Mouse (Mus musculus) retina, adult 2 months (tissue): ENCODE results near the gene Rpl9.

Experiments
- DNase-seq: peaks from one replicate; pipeline ENCODE4 v3.0.0-alpha.2; 2012; ENCODE audit warnings: low read depth, low spot score

The Rpl9 gene

GRCm38 (mm10) chr5:65390648-65391644, at the start of gene Rpl9, which contains the start of gene Lias:
Gene Rpl9, minus strand, starts transcription at chr5:65391444.
Gene Lias, plus strand, starts transcription at chr5:65391497.
- peak; percentile 96 for DNase-seq

- DNase-seq = no peak
These were observed 46.8 kb upstream of the Rpl9 start for GRCm38 (mm10) chr5:65438041-65438440.

GRCm38 (mm10) chr5:65435806-65436561, 44.7 kb upstream of the Rpl9 start, which contains the start of gene Ugdh:
Gene Ugdh, minus strand, starts transcription at chr5:65435949.
- peak; percentile 81 for DNase-seq

- DNase-seq = no peak
These were observed 44.1 kb upstream of the Rpl9 start for GRCm38 (mm10) chr5:65435363-65435805.

DNA sequence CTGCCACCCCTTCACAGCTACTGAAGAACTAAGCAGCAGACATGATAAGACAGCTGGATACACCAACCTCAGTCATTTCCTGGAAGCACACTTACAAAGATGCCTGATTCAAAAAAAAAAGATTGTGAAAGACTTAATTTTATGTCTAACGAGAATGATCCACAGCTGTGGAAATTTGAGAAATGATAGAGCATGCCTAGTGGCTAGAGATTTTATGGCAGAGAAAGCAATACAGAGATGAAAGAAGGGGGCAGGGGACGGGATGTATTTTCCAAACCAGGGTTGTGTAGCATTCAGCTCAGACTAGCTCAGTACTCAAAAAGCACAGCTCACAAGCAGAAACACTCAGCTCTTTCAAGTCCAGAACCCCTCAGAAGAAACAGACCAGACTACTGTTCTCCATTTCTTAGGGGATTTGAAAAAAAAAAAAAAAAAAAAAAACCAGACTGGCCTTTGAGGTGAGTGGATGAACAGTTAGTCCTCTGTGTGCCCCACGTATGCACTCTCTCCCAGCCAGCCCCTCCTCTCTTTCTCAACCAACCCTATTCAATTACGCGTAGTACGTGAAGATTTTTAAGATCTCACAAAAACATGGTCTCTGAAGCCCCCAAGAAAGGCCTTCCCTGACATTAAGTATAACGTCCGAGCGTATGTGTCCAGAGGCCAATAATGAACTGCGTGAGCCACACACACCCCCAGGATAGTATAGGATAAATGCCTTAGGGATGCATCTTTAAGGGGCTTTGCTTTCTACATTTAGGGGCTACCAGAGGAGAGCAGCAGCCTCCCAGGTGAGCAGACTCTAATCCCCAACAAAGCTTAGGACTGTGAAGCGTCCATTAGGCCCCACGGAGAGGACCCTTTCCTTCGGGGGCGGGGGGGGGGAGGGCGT, 43.5 kb upstream of the Rpl9 start:
- DNase-seq = no peak

GRCm38 (mm10) chr5:65429441-65429840, 38.2 kb upstream of the Rpl9 start:
- DNase-seq = no peak

DNA sequence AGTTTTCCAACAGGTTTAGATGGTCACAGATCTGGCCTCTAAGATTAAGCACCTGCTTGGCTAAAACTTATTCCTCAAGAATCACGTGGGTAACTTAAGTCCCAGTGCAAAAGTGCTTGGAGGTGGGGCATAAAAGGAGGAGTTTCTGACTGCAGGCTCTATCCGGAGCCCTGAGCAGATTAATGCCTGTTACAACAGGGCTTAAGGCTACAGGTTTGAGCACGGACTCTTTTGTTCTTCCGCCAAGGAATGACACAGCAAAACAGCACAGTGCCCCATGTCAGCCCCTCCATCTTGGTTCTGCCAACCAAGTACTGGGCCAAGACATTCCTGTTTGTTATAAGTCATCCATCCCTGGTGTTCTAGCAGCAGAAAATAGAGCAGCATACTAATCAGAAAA, 37.1 kb upstream of the Rpl9 start:
- no peak for DNase-seq

DNA sequence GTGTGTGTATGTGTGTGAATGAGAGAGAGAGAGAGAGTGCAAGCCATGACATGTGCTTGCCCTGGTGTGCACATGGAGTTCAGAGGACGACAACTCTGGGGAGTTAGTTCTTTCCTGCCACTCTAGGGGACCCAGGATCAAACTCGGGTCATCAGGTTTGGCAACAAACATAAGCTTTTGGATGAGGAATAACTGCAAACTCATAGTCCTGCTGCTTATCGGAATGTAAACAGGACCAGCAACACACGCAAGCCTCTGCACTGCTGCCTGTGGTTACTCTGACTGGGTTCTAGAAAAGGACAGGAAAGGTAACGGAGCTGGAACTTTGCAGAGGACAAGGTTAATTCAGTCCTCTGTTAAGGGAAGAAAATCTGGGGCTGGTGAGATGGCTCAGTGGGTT, 34.0 kb upstream of the Rpl9 start:
- no peak for DNase-seq

DNA sequence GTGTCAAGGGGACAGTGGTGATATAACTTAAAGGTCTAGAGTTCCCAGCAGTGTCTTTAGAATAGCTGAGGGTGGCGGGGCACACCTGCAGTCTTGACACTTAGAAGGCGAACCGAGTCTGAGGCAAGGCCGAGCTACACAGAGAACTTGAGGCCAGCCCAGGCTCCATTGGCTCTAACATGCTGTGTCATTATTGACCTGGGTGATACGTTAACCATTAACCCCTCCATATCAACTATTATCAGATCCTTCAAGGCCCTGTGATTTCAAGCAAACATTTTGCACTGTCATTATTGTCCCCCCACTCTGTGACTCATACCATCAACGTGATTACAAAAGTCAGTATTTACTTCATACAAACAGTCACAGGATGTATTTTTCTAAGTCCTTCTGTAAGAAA, 33.0 kb upstream of the Rpl9 start:
- DNase-seq = no peak

GRCm38 (mm10) chr5:65422803-65423202, 31.6 kb upstream of the Rpl9 start:
- DNase-seq = no peak

- no peak for DNase-seq
These were observed 29.6 kb upstream of the Rpl9 start for GRCm38 (mm10) chr5:65420822-65421221.

DNA sequence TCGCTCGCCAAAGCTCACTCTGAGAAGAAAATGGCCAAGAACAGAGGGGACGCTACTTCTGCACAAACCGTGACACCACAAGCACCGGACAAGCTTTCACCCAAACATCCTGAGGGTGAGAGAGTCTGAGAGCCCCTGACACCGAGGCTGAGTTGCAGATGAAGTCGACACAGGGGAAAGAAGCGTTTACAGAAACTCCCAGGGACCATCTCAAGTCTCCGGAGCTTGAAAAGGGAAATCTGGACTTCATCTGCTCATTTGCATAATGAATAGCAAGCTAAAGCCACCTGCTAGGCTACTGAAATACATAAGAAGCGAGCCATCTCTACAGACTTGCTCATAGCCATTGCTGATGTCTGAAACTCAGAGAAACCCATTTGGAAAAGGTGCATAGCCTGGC, 27.9 kb upstream of the Rpl9 start:
- no peak for DNase-seq

DNA sequence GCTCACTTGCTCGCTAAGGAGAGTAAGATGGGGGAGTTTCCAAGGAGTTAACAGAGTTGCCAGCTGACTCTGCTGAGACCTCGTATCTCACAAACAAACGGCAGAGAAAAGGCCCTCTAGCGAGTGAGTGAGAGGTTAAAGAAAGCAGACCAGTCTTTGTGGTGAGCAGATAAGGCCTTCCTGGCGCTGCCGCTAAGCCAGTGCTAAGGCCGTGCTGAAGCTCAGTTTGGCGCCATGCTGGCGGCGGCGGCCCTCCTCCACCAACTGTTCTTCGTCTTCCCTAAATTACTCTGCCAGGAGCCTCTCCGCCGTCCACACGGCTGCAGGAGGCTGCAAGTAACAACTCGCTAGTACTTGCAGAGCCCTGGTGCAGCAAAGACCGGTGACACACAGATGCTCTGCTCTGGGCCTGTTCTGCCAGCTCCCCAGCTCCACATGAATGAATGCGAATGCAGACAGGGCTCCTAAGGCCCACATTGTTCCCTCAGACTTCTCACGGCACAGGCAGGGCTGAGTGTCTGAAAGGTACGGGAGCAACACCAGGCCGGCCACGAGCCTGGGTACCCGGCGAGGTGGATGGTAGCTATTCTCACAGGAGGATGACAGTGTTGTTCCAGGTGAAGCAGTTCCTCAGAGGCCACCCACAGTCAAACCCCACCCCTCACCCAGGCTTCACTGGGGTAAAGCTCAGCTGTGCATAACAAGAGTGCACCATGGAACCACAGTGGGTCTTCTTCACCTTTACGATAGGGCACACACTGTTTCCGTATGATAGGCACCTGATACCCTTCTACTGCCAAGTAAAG, 24.6 kb upstream of the Rpl9 start:
- DNase-seq = no peak

GRCm38 (mm10) chr5:65407989-65408388, 16.7 kb upstream of the Rpl9 start:
- DNase-seq = no peak

GRCm38 (mm10) chr5:65401251-65401994, 10.2 kb upstream of the Rpl9 start:
- peak; percentile 60 for DNase-seq

DNA sequence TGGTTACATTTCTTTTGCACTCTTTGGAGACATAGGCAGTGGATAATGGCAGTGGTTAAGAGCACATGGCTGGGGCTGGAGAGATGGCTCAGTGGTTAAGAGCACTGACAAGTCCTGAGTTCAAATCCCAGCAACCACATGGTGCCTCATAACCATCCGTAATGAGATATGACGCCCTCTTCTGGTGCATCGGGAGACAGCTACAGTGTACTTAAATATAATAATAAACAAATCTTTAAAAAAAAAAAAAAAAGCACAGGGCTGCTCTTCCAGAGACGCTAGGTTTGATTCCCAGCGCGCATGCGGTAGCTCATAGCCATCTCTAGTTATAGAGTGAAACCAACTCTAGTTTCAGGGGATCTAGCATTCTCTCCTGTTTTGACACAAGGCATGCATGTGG, 3.2 kb upstream of the Rpl9 start:
- no peak for DNase-seq

- DNase-seq = no peak
These were observed 509 bp upstream of the Rpl9 start for GRCm38 (mm10) chr5:65391753-65392152.

DNA sequence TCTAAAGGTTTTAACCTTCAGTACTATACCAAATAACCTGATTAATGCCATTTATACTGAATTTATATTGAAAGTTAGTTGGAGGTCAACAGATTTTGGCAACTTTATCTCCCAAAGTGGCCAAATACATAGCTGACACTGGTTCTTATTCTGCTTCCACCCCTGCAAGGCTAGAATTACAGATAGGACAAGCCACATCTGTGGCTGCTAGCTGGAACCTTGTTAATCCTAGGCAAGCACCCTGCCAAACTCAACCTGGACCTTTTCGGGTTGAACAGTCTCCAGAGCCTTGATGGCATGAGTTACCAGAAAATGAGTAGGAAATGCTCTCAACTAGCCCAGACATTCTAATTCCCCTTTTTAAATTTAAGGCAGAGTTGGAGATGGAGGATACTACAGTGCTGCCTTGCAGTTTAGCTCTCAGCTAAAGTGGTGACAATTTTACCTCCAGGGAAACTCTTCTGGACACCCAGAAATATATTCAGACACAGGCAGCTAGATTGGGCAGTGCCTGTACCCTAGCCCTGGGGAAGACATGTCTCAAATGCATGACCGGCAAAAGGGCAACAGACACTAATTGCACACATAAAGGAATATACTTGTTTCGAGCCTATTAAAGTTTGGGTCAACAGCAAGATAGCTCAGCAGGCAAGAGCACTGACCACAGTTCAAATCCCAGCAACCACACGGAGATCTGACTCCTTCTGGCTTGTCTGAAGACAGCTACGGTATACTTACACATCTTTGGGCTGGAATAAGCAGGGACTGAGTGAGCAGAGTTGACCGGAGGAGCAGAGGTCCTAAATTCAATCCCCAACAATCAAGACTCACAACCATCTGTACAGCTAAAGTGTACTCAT, 4.0 kb downstream of the Rpl9 start:
- no peak for DNase-seq

DNA sequence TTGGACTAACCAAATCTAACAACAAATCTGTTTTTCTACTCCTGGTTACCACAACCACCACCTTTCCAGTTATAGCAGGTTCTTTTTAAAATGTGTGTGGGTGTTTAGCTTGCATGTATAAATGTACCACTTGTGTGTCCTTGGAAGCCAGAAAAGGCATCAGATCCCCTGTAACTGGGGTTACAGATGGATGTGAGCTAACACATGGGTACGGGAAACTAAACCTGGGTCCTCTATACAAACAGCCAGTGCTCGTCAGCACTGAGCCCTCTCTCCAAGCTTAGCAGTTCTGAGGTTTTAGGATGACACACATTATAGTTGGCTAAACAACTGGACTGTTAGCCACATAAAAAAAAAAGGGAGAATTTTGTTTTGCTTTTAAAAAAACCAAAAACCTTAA, 5.5 kb downstream of the Rpl9 start:
- DNase-seq = no peak
